Mouse (Mus musculus) C2C12 (cell line): ENCODE measurements around the gene Samd10.
A peak's percentile ranks its signal among the peaks of the same experiment; 100 is the strongest.

ENCODE experiments used
- CTCF ChIP-seq: IDR thresholded peaks from one replicate; pipeline ENCODE4 v1.5.1; 2011; ENCODE audit not compliant: control insufficient read depth, insufficient read depth, insufficient read length
- MAX ChIP-seq: IDR thresholded peaks from one replicate; pipeline ENCODE4 v1.6.1; 2011; ENCODE audit warnings: mild to moderate bottlenecking, control low read depth
- MYOD1 ChIP-seq: IDR thresholded peaks from one replicate; pipeline ENCODE4 v1.6.1; 2011; ENCODE audit warnings: low read depth; ENCODE audit not compliant: control insufficient read depth, insufficient read length
- MYOG ChIP-seq: IDR thresholded peaks from one replicate; pipeline ENCODE4 v1.6.1; 2011; ENCODE audit not compliant: control insufficient read depth, insufficient read length; ENCODE audit errors: extremely low read depth
- USF1 ChIP-seq: IDR thresholded peaks from one replicate; pipeline ENCODE4 v1.6.1; 2011; ENCODE audit warnings: low read depth, mild to moderate bottlenecking, control low read depth, moderate library complexity

GRCm38 (mm10) chr2:181550233-181550632 is 48.8 kb downstream of the Samd10 start:
- TF ChIP-seq CTCF, result no peak
- no peak for TF ChIP-seq USF1
- no peak for TF ChIP-seq MAX
- no peak for TF ChIP-seq MYOG
- peak; percentile 48 for TF ChIP-seq MYOD1
